Mouse (Mus musculus) stomach, embryonic 14.5 days (tissue): ENCODE data around the gene Ccdc84. TPM values are rescaled to one million over a fixed set of nuclear protein-coding genes. Genes with fewer than 3 reads are reported as not detected.
A peak's percentile ranks its signal among the peaks of the same experiment; 100 is the strongest.
"Not testable (repeated sequence)": the region's sequence is repeated elsewhere in the genome, so short reads cannot be mapped to it uniquely, and the experiment has no call there.

Experiments
- ATAC-seq: fragments of 200-750 bp; cut with Nextera tagmentation; 2 replicates; pipeline ENCODE4 v1.8.0; 2017; ENCODE audit warnings: low read depth, moderate TSS enrichment; ENCODE audit not compliant: insufficient number of reproducible peaks, insufficient read depth, low FRiP score
- H3K27ac ChIP-seq: fragments of 300-500 bp; sonication (generic); 2 replicates; pipeline ENCODE4 v1.5.1; 2014; ENCODE audit warnings: mild to moderate bottlenecking, low read length, moderate library complexity, mixed read lengths
- H3K27me3 ChIP-seq: fragments of 300-500 bp; sonication (generic); 2 replicates; pipeline ENCODE4 v1.6.1; 2014; ENCODE audit warnings: low read length, control low read depth, mixed read lengths; ENCODE audit not compliant: control insufficient read depth, insufficient read depth
- H3K36me3 ChIP-seq: fragments of 300-500 bp; sonication (generic); 2 replicates; pipeline ENCODE4 v1.6.1; 2014; ENCODE audit warnings: mild to moderate bottlenecking, control low read depth, low read length, moderate library complexity, mixed read lengths; ENCODE audit not compliant: control insufficient read depth, insufficient read depth
- H3K4me1 ChIP-seq: fragments of 300-500 bp; sonication (generic); 2 replicates; pipeline ENCODE4 v1.6.1; 2014; ENCODE audit warnings: low read length, control low read depth, mixed read lengths; ENCODE audit not compliant: control insufficient read depth, insufficient read depth
- H3K4me2 ChIP-seq: fragments of 300-500 bp; sonication (generic); replicated peaks from 2 replicates; pipeline ENCODE4 v1.6.1; 2014; ENCODE audit warnings: low read depth, low read length, control low read depth
- H3K4me3 ChIP-seq: fragments of 300-500 bp; sonication (generic); 2 replicates; pipeline ENCODE4 v1.5.1; 2014; ENCODE audit warnings: low read depth, low read length, control low read depth
- H3K9ac ChIP-seq: fragments of 300-500 bp; sonication (generic); replicated peaks from 2 replicates; pipeline ENCODE4 v1.6.1; 2014; ENCODE audit warnings: low read depth, mild to moderate bottlenecking, control low read depth, low read length, moderate library complexity, mixed read lengths
- H3K9me3 ChIP-seq: fragments of 300-500 bp; sonication (generic); 2 replicates; pipeline ENCODE4 v1.6.1; 2016; ENCODE audit warnings: low read depth, low read length, control low read depth; ENCODE audit not compliant: control insufficient read depth
- WGBS: fragments of 180-500 bp; shearing (Covaris S2); extraction: QIAGEN DNeasy Blood & Tissue Kit; methylation state at CpG from one replicate; pipeline ENCODE4 v1.1.7; 2014; 5-methylcytosine and 5-hydroxymethylcytosine counted together
- polyA plus RNA-seq: library from polyadenylated mRNA; unstranded; fragments of >200 nt; fragmentation: Nextera tagmentation; extraction: Ambion mirVana; gene quantifications from 2 replicates; pipeline ENCODE4 v1.2.1, GENCODE M21; 2014

The Ccdc84 gene
- polyA plus RNA-seq, 1 experiment from 2014 or later = 27.0 TPM

- 77% methylated on average over 4 of the region's 4 CpGs for WGBS
- H3K4me1 ChIP-seq = peaks cover 4% of the 10 kb centered on the region
- H3K27ac ChIP-seq = no peak overlapping the region
- no peak overlapping the region for H3K4me2 ChIP-seq
- H3K9ac ChIP-seq = no peak overlapping the region
- H3K4me3 ChIP-seq = no peak overlapping the region
- no peak for ATAC-seq
- peaks cover 51% of the 10 kb centered on the region for H3K36me3 ChIP-seq
- H3K9me3 ChIP-seq = no peaks in the 10 kb centered on the region
- no peaks in the 10 kb centered on the region for H3K27me3 ChIP-seq
These were observed 6.1 kb downstream of the Ccdc84 start for GRCm38 (mm10) chr9:44412306-44412705.

DNA sequence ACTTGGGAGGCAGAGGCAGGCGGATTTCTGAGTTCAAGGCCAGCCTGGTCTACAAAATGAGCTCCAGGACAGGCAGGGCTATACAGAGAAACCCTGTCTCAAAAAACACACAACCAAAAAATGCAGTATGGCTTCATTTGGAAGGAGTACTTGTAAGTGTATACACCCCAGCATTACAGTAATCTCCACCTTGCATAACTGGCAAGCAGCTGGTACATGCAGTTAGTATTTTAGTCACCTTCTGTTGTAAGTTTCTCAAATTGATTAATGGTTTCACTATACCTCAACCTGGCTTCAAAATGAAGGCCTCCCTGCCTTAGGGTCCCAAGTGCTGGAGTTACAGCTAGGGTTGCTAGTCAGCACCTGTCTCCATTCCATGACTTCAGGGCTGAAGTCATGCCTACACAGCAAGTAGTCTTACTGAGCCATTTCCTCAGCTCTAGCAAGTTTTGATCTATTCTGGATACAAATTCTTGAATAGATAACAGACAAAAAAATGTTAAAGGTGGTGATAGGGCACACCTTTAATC lies 6.7 kb downstream of the Ccdc84 start:
- Histone ChIP-seq H3K36me3 (peaks cover 51% of the 10 kb centered on the region), H3K9ac (no peak overlapping the region), H3K4me1 (no peaks in the 10 kb centered on the region), H3K9me3 (no peaks in the 10 kb centered on the region), H3K4me2 (no peak overlapping the region), H3K27ac (no peak overlapping the region), H3K4me3 (no peak overlapping the region), H3K27me3 (no peaks in the 10 kb centered on the region)
- WGBS = 78% methylated on average over 1 of the region's 1 CpGs
- no peak for ATAC-seq

GRCm38 (mm10) chr9:44410647-44411336 lies 7.6 kb downstream of the Ccdc84 start:
- no peaks in the 10 kb centered on the region for H3K4me1 ChIP-seq
- WGBS = 80% methylated on average over 2 of the region's 2 CpGs
- H3K9ac ChIP-seq = no peak overlapping the region
- H3K9me3 ChIP-seq = no peaks in the 10 kb centered on the region
- no peak overlapping the region for H3K4me3 ChIP-seq
- peaks cover 51% of the 10 kb centered on the region for H3K36me3 ChIP-seq
- no peak for ATAC-seq
- H3K27ac ChIP-seq = no peak overlapping the region
- no peaks in the 10 kb centered on the region for H3K27me3 ChIP-seq
- H3K4me2 ChIP-seq = no peak overlapping the region

- WGBS = 85% methylated on average over 9 of the region's 9 CpGs
- H3K9me3 ChIP-seq, H3K4me1 ChIP-seq, ATAC-seq, H3K27ac ChIP-seq, H3K27me3 ChIP-seq: not testable (repeated sequence)
- H3K36me3 ChIP-seq = peaks cover 63% of the 10 kb centered on the region
- peak overlapping the region; percentile 70 for H3K4me2 ChIP-seq
- 0 out of 2 replicates have a peak overlapping the region, but pooled peaks have one; percentile 84 for H3K9ac ChIP-seq
- peak overlapping the region; percentile 77 for H3K4me3 ChIP-seq
These were observed 9.7 kb downstream of the Ccdc84 start for GRCm38 (mm10) chr9:44408693-44409092.

DNA sequence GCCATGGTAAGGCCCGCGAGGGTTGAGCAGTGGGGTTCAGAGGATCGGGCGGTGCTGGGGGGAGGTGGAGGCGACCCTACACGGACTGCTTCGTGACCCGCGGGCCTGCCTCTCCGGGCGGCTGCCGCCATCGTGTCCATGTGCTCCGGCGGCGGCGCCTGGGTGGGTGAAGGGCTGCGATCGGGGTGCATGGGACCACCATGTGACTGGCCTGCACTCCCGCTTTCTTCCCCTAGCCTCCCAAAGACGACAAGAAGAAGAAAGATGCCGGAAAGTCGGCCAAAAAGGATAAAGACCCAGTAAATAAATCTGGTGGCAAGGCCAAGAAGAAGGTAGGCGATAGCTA lies 10.6 kb downstream of the Ccdc84 start:
- Histone ChIP-seq H3K27ac (peak overlapping the region; percentile 95), H3K4me1 (no peaks in the 10 kb centered on the region), H3K4me3 (peak overlapping the region; percentile 77), H3K9me3 (no peaks in the 10 kb centered on the region), H3K4me2 (peak overlapping the region; percentile 70), H3K9ac (peak overlapping the region; percentile 84), H3K27me3 (no peaks in the 10 kb centered on the region), H3K36me3 (peaks cover 65% of the 10 kb centered on the region)
- no peak; the same call in 1 of the 2 replicates for ATAC-seq
- WGBS = under 1% methylated on average over 24 of the region's 24 CpGs

GRCm38 (mm10) chr9:44406906-44407751 lies 11.2 kb downstream of the Ccdc84 start, which contains the start of the genes Rps25 and Trappc4:
TSS of gene Rps25 (plus strand) at chr9:44407139.
TSS of gene Trappc4 (minus strand) at chr9:44407600.
- H3K4me3 ChIP-seq = peak within 1 kb of the TSS; percentile 77
- H3K4me1 ChIP-seq = no peaks in the 10 kb centered on the region
- peaks cover 66% of the 10 kb centered on the region for H3K36me3 ChIP-seq
- no peaks in the 10 kb centered on the region for H3K9me3 ChIP-seq
- ATAC-seq = peak; percentile 95
- WGBS = under 1% methylated on average over 51 of the region's 51 CpGs
- H3K9ac ChIP-seq = peak within 1 kb of the TSS; percentile 84
- H3K27me3 ChIP-seq = no peaks in the 10 kb centered on the region
- peak within 1 kb of the TSS; percentile 70 for H3K4me2 ChIP-seq
- H3K27ac ChIP-seq = peak within 1 kb of the TSS; percentile 95

DNA sequence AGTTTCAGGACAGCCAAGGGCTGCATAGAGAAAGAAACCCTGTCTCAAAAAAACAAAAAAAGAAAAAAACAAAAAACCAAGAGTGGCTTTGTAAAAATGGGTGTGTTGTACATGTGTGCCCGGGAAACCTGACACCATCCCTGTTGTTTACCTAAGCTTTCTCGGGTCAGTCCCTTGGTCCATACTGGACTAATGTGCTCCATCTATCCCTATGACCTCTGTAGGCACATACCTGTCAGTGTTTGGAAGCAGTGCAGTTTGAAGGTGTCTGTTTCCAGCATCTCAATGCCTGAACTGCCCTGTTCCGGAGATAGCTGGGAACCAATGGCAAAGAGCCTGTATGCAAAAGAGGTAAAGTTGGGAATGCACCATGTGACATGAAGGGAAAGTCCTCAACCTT lies 13.4 kb downstream of the Ccdc84 start:
- Histone ChIP-seq H3K36me3 (peaks cover 54% of the 10 kb centered on the region), H3K27me3 (no peaks in the 10 kb centered on the region), H3K4me2 (no peak overlapping the region), H3K27ac (no peak overlapping the region), H3K9ac (no peak overlapping the region), H3K4me1 (no peaks in the 10 kb centered on the region), H3K9me3 (no peaks in the 10 kb centered on the region), H3K4me3 (no peak overlapping the region)
- ATAC-seq = no peak
- WGBS = 56% methylated on average over 3 of the region's 3 CpGs

- no peak overlapping the region for H3K4me2 ChIP-seq
- WGBS = 73% methylated on average over 4 of the region's 4 CpGs
- H3K9ac ChIP-seq = no peak overlapping the region
- H3K4me3 ChIP-seq = no peak overlapping the region
- no peaks in the 10 kb centered on the region for H3K9me3 ChIP-seq
- H3K36me3 ChIP-seq = peaks cover 42% of the 10 kb centered on the region
- H3K27ac ChIP-seq = no peak overlapping the region
- 0 out of 2 replicates have a peak, but pooled peaks cover 7% of the 10 kb centered on the region for H3K4me1 ChIP-seq
- H3K27me3 ChIP-seq = no peaks in the 10 kb centered on the region
- ATAC-seq = no peak
These were observed 17.3 kb downstream of the Ccdc84 start for GRCm38 (mm10) chr9:44401081-44401480.
